In genomic region chrX:137144674-137145073, GRCm38 (mm10) we compare ENCODE assay signal across 33 mouse cellular contexts. TPM values are rescaled to one million over a fixed set of nuclear protein-coding genes. Genes with fewer than 3 reads are reported as not detected.
DNase-seq lines count a peak whose midpoint lies in the region; ATAC-seq and TF ChIP-seq lines count a peak whose summit lies in the region.
"Had no signal": no experiment of that assay in that cellular context is flagged by ENCODE, and none has a peak within 500 bp of the region (broad histone marks: within the 10 kb centered on the region; RNA-seq: fewer than 3 reads in every experiment).

No protein-coding gene starts in this region.

- H3K27me3 ChIP-seq in hindbrain, postnatal 0 days (ENCODE audit: insufficient read depth, low read length), result no peaks in the 10 kb centered on the region
- H3K27me3 ChIP-seq in hindbrain, embryonic 16.5 days (replicated peaks; ENCODE audit: control insufficient read depth, insufficient read depth, low read length), result no peaks in the 10 kb centered on the region
- H3K27me3 ChIP-seq in liver, postnatal 0 days (ENCODE audit: insufficient read depth, low read length), result no peaks in the 10 kb centered on the region
- H3K27me3 ChIP-seq in liver, embryonic 11.5 days (replicated peaks; ENCODE audit: control insufficient read depth, insufficient read depth, low read length), result no peaks in the 10 kb centered on the region
- no peaks in the 10 kb centered on the region for H3K27me3 ChIP-seq in CH12.LX (replicated peaks)
- H3K27me3 ChIP-seq: embryonic facial prominence, embryonic 12.5 days; hindbrain, embryonic 15.5 days; limb, embryonic 13.5 days; liver, embryonic 15.5 days; midbrain, embryonic 12.5 days; neural tube, embryonic 12.5 days had no signal

- peak; percentile 30; the same call in 1 of the 2 replicates for TF ChIP-seq CTCF in hindbrain, postnatal 0 days (IDR thresholded peaks at IDR 0.05; ENCODE audit: low read depth)
- 0 out of 2 replicates have a peak, but pooled peaks have one; percentile 3 for TF ChIP-seq CTCF in liver, postnatal 0 days (IDR thresholded peaks at IDR 0.05; ENCODE audit: low read depth)
- TF ChIP-seq CTCF in CH12.LX (conservative IDR thresholded peaks at IDR 0.05 in 1 of 2, IDR thresholded peaks at IDR 0.05 in 1 of 2; ENCODE audit: low read depth in 2 of 2, low read length in 2 of 2), result peak; percentile 31 to 36; a peak in 2 of 4 replicates

- peaks cover 37% of the 10 kb centered on the region for H3K79me2 ChIP-seq in CH12.LX (replicated peaks; ENCODE audit: control insufficient read depth, extremely low read depth, insufficient read depth, poor library complexity, severe bottlenecking)

- no peak overlapping the region for H3K4me2 ChIP-seq in hindbrain, postnatal 0 days (ENCODE audit: low read depth, low read length)
- H3K4me2 ChIP-seq in hindbrain, embryonic 16.5 days (ENCODE audit: low read length), result no peak overlapping the region
- H3K4me2 ChIP-seq in liver, postnatal 0 days (ENCODE audit: low read depth, low read length), result no peak overlapping the region
- H3K4me2 ChIP-seq in liver, embryonic 11.5 days, result no peak overlapping the region
- no peak overlapping the region for H3K4me2 ChIP-seq in CH12.LX (ENCODE audit: insufficient read depth, low read depth, poor library complexity, severe bottlenecking)
- H3K4me2 ChIP-seq: embryonic facial prominence, embryonic 12.5 days; hindbrain, embryonic 15.5 days; limb, embryonic 13.5 days; liver, embryonic 15.5 days; midbrain, embryonic 12.5 days; neural tube, embryonic 12.5 days had no signal

- no peak overlapping the region for H3K27ac ChIP-seq in hindbrain, postnatal 0 days
- H3K27ac ChIP-seq in hindbrain, embryonic 16.5 days (ENCODE audit: low read depth, low read length), result no peak overlapping the region
- no peak overlapping the region for H3K27ac ChIP-seq in liver, postnatal 0 days (ENCODE audit: low read depth)
- H3K27ac ChIP-seq in liver, embryonic 11.5 days (ENCODE audit: low read depth, low read length), result no peak overlapping the region
- no peak overlapping the region for H3K27ac ChIP-seq in CH12.LX (ENCODE audit: insufficient read depth, low read depth)
- H3K27ac ChIP-seq: embryonic facial prominence, embryonic 12.5 days; heart, embryonic 10.5 days; hindbrain, embryonic 15.5 days; limb, embryonic 13.5 days; liver, embryonic 15.5 days; midbrain, embryonic 12.5 days; neural tube, embryonic 12.5 days had no signal

- no peak for TF ChIP-seq POLR2A in CH12.LX (IDR thresholded peaks at IDR 0.05; ENCODE audit: low read depth, low read length)

- no peak overlapping the region for H3K9ac ChIP-seq in hindbrain, postnatal 0 days (replicated peaks; ENCODE audit: low read length)
- H3K9ac ChIP-seq in hindbrain, embryonic 16.5 days (ENCODE audit: low read depth, low read length), result no peak overlapping the region
- H3K9ac ChIP-seq in liver, postnatal 0 days (replicated peaks), result no peak overlapping the region
- H3K9ac ChIP-seq in liver, embryonic 11.5 days (ENCODE audit: low read depth, low read length), result no peak overlapping the region
- no peak overlapping the region for H3K9ac ChIP-seq in CH12.LX (ENCODE audit: insufficient read depth, low read depth)
- H3K9ac ChIP-seq: embryonic facial prominence, embryonic 12.5 days; hindbrain, embryonic 15.5 days; limb, embryonic 13.5 days; liver, embryonic 15.5 days; midbrain, embryonic 12.5 days; neural tube, embryonic 12.5 days had no signal

- no peak overlapping the region for H3K4me3 ChIP-seq in hindbrain, postnatal 0 days (ENCODE audit: low read length)
- H3K4me3 ChIP-seq in hindbrain, embryonic 16.5 days (ENCODE audit: low read length), result no peak overlapping the region
- H3K4me3 ChIP-seq in liver, postnatal 0 days (ENCODE audit: low read depth, low read length), result no peak overlapping the region
- H3K4me3 ChIP-seq in liver, embryonic 11.5 days (ENCODE audit: low read depth, low read length), result no peak overlapping the region
- no peak overlapping the region for H3K4me3 ChIP-seq in CH12.LX (replicated peaks in 1 of 3; ENCODE audit: low read depth in 2 of 3, low read length in 2 of 3, poor library complexity in 1 of 3)
- H3K4me3 ChIP-seq: embryonic facial prominence, embryonic 12.5 days; heart, embryonic 10.5 days; hindbrain, embryonic 15.5 days; limb, embryonic 13.5 days; liver, embryonic 15.5 days; midbrain, embryonic 12.5 days; neural tube, embryonic 12.5 days had no signal

- TF ChIP-seq RAD21 in CH12.LX (IDR thresholded peaks at IDR 0.05; ENCODE audit: low read depth, low read length), result no peak; the same call in 1 of the 2 replicates

- no peaks in the 10 kb centered on the region for H3K4me1 ChIP-seq in hindbrain, postnatal 0 days (ENCODE audit: insufficient read depth, low read length)
- H3K4me1 ChIP-seq in hindbrain, embryonic 16.5 days (ENCODE audit: control insufficient read depth, insufficient read depth, low read depth, low read length), result no peaks in the 10 kb centered on the region
- no peaks in the 10 kb centered on the region for H3K4me1 ChIP-seq in liver, postnatal 0 days (ENCODE audit: insufficient read depth)
- H3K4me1 ChIP-seq in liver, embryonic 11.5 days (replicated peaks; ENCODE audit: control insufficient read depth, insufficient read depth, low read length), result no peaks in the 10 kb centered on the region
- H3K4me1 ChIP-seq in CH12.LX (ENCODE audit: control insufficient read depth in 1 of 2, insufficient read depth in 2 of 2), result no peaks in the 10 kb centered on the region
- H3K4me1 ChIP-seq: embryonic facial prominence, embryonic 12.5 days; heart, embryonic 10.5 days; hindbrain, embryonic 15.5 days; limb, embryonic 13.5 days; liver, embryonic 15.5 days; midbrain, embryonic 12.5 days; neural tube, embryonic 12.5 days had no signal

- 33% methylated on average over 4 of the region's 4 CpGs for WGBS in hindbrain, postnatal 0 days
- WGBS in hindbrain, embryonic 16.5 days, result 32% methylated on average over 4 of the region's 4 CpGs
- 30% methylated on average over 4 of the region's 4 CpGs for WGBS in liver, postnatal 0 days (ENCODE audit: insufficient replicate concordance)
- 24% methylated on average over 4 of the region's 4 CpGs for WGBS in liver, embryonic 11.5 days

- dilution Hi-C loops in CH12.LX (cut with MboI; ENCODE audit: extremely low pct_ligation_motif_present, extremely low pct_unique_long_range_greater_than_20kb, low sequenced_read_pairs), result no loop called here

- H3K36me3 ChIP-seq in hindbrain, postnatal 0 days (ENCODE audit: insufficient read depth, low read length), result no peaks in the 10 kb centered on the region
- no peaks in the 10 kb centered on the region for H3K36me3 ChIP-seq in hindbrain, embryonic 16.5 days (ENCODE audit: control insufficient read depth, insufficient read depth, low read length)
- no peaks in the 10 kb centered on the region for H3K36me3 ChIP-seq in liver, postnatal 0 days (replicated peaks; ENCODE audit: insufficient read depth, low read length)
- no peaks in the 10 kb centered on the region for H3K36me3 ChIP-seq in liver, embryonic 11.5 days (ENCODE audit: control insufficient read depth, insufficient read depth, low read length)
- peaks cover 5 to 10% of the 10 kb centered on the region in 2 experiments for H3K36me3 ChIP-seq in CH12.LX (replicated peaks in 1 of 2; ENCODE audit: control insufficient read depth in 1 of 2, insufficient read depth in 1 of 2, low read length in 1 of 2)
- H3K36me3 ChIP-seq: embryonic facial prominence, embryonic 12.5 days; heart, embryonic 10.5 days; hindbrain, embryonic 15.5 days; limb, embryonic 13.5 days; liver, embryonic 15.5 days; midbrain, embryonic 12.5 days; neural tube, embryonic 12.5 days had no signal

- no peak for DNase-seq in hindbrain, postnatal 0 days (ENCODE audit: low spot score)
- DNase-seq in liver, postnatal 0 days, result no peak
- DNase-seq in liver, embryonic 11.5 days (ENCODE audit: low spot score), result no peak
- no peak for DNase-seq in CH12.LX (ENCODE audit: extremely low read depth)
- peak; percentile 29 for DNase-seq in induced T-regulatory cell, adult 2 months (ENCODE audit: low read depth)
- DNase-seq in embryo, embryonic 10.5 days (ENCODE audit: low spot score), result no peak
- DNase-seq: adrenal gland, postnatal 25 days; B cell, adult 2 months; cerebellum, adult 9-10 months; kidney, adult 18-20 months; kidney, postnatal 10 days; layer of hippocampus, postnatal 36 days; lung, postnatal 14 days; retina, postnatal 1 day; right cerebral cortex, postnatal 25 days; spleen, adult 18-20 months; thymus, postnatal 14 days had no signal

- in situ Hi-C loops in CH12.LX (cut with MboI; ENCODE audit: low pct_ligation_motif_present, low pct_unique_long_range_greater_than_20kb, low sequenced_read_pairs), result no loop called here

- TF ChIP-seq EP300 in liver, postnatal 0 days (IDR thresholded peaks at IDR 0.05; ENCODE audit: low read depth), result no peak
- no peak for TF ChIP-seq EP300 in CH12.LX (IDR thresholded peaks at IDR 0.05; ENCODE audit: low read length)

- ATAC-seq in hindbrain, postnatal 0 days, result no peak
- no peak for ATAC-seq in hindbrain, embryonic 16.5 days
- ATAC-seq in liver, postnatal 0 days, result no peak
- no peak for ATAC-seq in liver, embryonic 11.5 days (replicated peaks; ENCODE audit: low FRiP score)

- H3K9me3 ChIP-seq in hindbrain, postnatal 0 days (ENCODE audit: low read length), result no peaks in the 10 kb centered on the region
- no peaks in the 10 kb centered on the region for H3K9me3 ChIP-seq in hindbrain, embryonic 16.5 days (ENCODE audit: control insufficient read depth, low read length)
- H3K9me3 ChIP-seq in liver, postnatal 0 days (ENCODE audit: low read length), result no peaks in the 10 kb centered on the region
- H3K9me3 ChIP-seq in liver, embryonic 11.5 days (ENCODE audit: control insufficient read depth, low read length), result no peaks in the 10 kb centered on the region
- H3K9me3 ChIP-seq in CH12.LX (replicated peaks; ENCODE audit: low read length), result no peaks in the 10 kb centered on the region
- H3K9me3 ChIP-seq: embryonic facial prominence, embryonic 12.5 days; heart, embryonic 10.5 days; hindbrain, embryonic 15.5 days; limb, embryonic 13.5 days; liver, embryonic 15.5 days; midbrain, embryonic 12.5 days; neural tube, embryonic 12.5 days had no signal

TF ChIP-seq in CH12.LX, 34 proteins besides CTCF, POLR2A, EP300 and RAD21:
- TF ChIP-seq CHD2 (IDR thresholded peaks at IDR 0.05; ENCODE audit: low read length) (no peak), TCF12 (IDR thresholded peaks at IDR 0.05; ENCODE audit: low read depth, low read length) (no peak), ZNF384 (IDR thresholded peaks at IDR 0.05; ENCODE audit: low read depth, low read length) (peak; percentile 70)

RNA-seq across cellular contexts. Expression of gene Esx1, which starts 22.8 kb away (rescaled TPM):
- total RNA-seq in hindbrain, postnatal 0 days (2014; rRNA removed), result not detected in 2 replicates
- not detected in 2 replicates for polyA plus RNA-seq in hindbrain, postnatal 0 days (2015; fragmentation: Nextera tagmentation; extraction: Ambion mirVana)
- not detected in 2 replicates for polyA plus RNA-seq in hindbrain, embryonic 16.5 days (2015; fragmentation: Nextera tagmentation; extraction: Ambion mirVana)
- polyA plus RNA-seq in liver, postnatal 0 days (2015; fragmentation: Nextera tagmentation; extraction: Ambion mirVana), result not detected in 2 replicates
- polyA plus RNA-seq in liver, embryonic 11.5 days (2014; fragmentation: Nextera tagmentation; extraction: Ambion mirVana), result not detected in 2 replicates
- total RNA-seq in CH12.LX (2012; rRNA removed) (0.47 and 0.63 TPM in 2 replicates), CH12.LX (2014; rRNA removed) (0.17 TPM in 1 of 2 replicates, not detected in the other)
- 2.1 and 2.4 TPM in 2 replicates for polyA plus RNA-seq in CH12.LX (2012; ENCODE audit: insufficient read length, low read depth)
- total RNA-seq: adrenal gland, postnatal 25 days; gastrocnemius, adult 18-20 months; hematopoietic stem cell, adult 5-6 weeks; layer of hippocampus, postnatal 36 days; left cerebral cortex, postnatal 25 days; megakaryocyte, adult 5-6 weeks had no signal
- polyA plus RNA-seq: cortical plate, adult 2 months; embryonic facial prominence, embryonic 12.5 days; forebrain, embryonic 11.5 days; gonadal fat pad, adult 2 months; heart, embryonic 16.5 days; hindbrain, embryonic 15.5 days; limb, embryonic 13.5 days; liver, embryonic 15.5 days; midbrain, embryonic 12.5 days; neural tube, embryonic 12.5 days had no signal
